Mouse (Mus musculus) CH12.LX (cell line): ENCODE data around the gene Lpin2.

Experiments used
- CTCF ChIP-seq, 2 experiments: IDR thresholded peaks in 1 of 2; conservative IDR thresholded peaks in 1 of 2; 2 replicates each; pipeline ENCODE4 v1.5.1; 2011 to 2012; ENCODE audit warnings: low read depth in 2 of 2, low read length in 2 of 2, improper control_type of control experiment in 1 of 2, inconsistent platforms in 1 of 2, mild to moderate bottlenecking in 1 of 2, moderate library complexity in 1 of 2
- MAZ ChIP-seq: IDR thresholded peaks from 2 replicates; pipeline ENCODE4 v1.6.1; 2012; ENCODE audit warnings: low read depth, mild to moderate bottlenecking, inconsistent platforms, low read length, improper control_type of control experiment, moderate library complexity
- MYC ChIP-seq: IDR thresholded peaks from 2 replicates; pipeline ENCODE4 v1.6.1; 2011; ENCODE audit warnings: low read depth, mild to moderate bottlenecking, improper control_type of control experiment, low read length
- POLR2A ChIP-seq: IDR thresholded peaks from 2 replicates; pipeline ENCODE4 v1.6.1; 2011; ENCODE audit warnings: low read depth, mild to moderate bottlenecking, improper control_type of control experiment, low read length
- SIN3A ChIP-seq: IDR thresholded peaks from 2 replicates; pipeline ENCODE4 v1.6.1; 2012; ENCODE audit warnings: low read length, improper control_type of control experiment, inconsistent platforms
- ZC3H11A ChIP-seq: IDR thresholded peaks from 2 replicates; pipeline ENCODE4 v1.6.1; 2012; ENCODE audit warnings: low read depth, mild to moderate bottlenecking, inconsistent platforms, low read length, improper control_type of control experiment
- ZMIZ1 ChIP-seq: IDR thresholded peaks from 2 replicates; pipeline ENCODE4 v1.6.1; 2012; ENCODE audit warnings: low read depth, mild to moderate bottlenecking, inconsistent platforms, low read length, improper control_type of control experiment

GRCm38 (mm10) chr17:71228651-71229050 lies 46.3 kb downstream of the Lpin2 start:
- TF ChIP-seq CTCF (conservative IDR thresholded peaks at IDR 0.05 in 1 of 2, IDR thresholded peaks at IDR 0.05 in 1 of 2; ENCODE audit: low read depth in 2 of 2, low read length in 2 of 2): no peak
- no peak for TF ChIP-seq SIN3A
- no peak for TF ChIP-seq MYC
- no peak for TF ChIP-seq MAZ
- no peak for TF ChIP-seq POLR2A
- TF ChIP-seq ZMIZ1: no peak
- no peak for TF ChIP-seq ZC3H11A
